Mouse (Mus musculus): ENCODE results near the gene Dscaml1. TPM values are rescaled to one million over a fixed set of nuclear protein-coding genes. Genes with fewer than 3 reads are reported as not detected.

Dscaml1 gene
- polyA plus RNA-seq, 1 experiment from 2014 or later = 2.3 TPM

GRCm38 (mm10) chr9:45694256-45694655 is 267.8 kb downstream of the Dscaml1 start:
- no peaks in the 10 kb centered on the region for H3K36me3 ChIP-seq
- no peak overlapping the region for H3K9ac ChIP-seq
- ATAC-seq (ENCODE audit: low FRiP score) = no peak
- no peak overlapping the region for H3K4me2 ChIP-seq (replicated peaks)
- peak overlapping the region; percentile 77 for H3K27ac ChIP-seq
- no peaks in the 10 kb centered on the region for H3K9me3 ChIP-seq (replicated peaks)
- WGBS = 34% methylated on average over 2 of the region's 2 CpGs
- H3K4me1 ChIP-seq = peaks cover 44% of the 10 kb centered on the region
- H3K27me3 ChIP-seq = no peaks in the 10 kb centered on the region
- H3K4me3 ChIP-seq = no peak overlapping the region

GRCm38 (mm10) chr9:45699171-45699570 is 272.7 kb downstream of the Dscaml1 start:
- Histone ChIP-seq H3K4me2 (replicated peaks) (no peak overlapping the region), H3K4me3 (no peak overlapping the region), H3K9ac (no peak overlapping the region), H3K9me3 (replicated peaks) (no peaks in the 10 kb centered on the region), H3K36me3 (no peaks in the 10 kb centered on the region), H3K27ac (0 out of 2 replicates have a peak overlapping the region, but pooled peaks have one; percentile 4), H3K4me1 (peaks cover 23% of the 10 kb centered on the region), H3K27me3 (no peaks in the 10 kb centered on the region)
- 81% methylated on average over 10 of the region's 10 CpGs for WGBS
- no peak for ATAC-seq (ENCODE audit: low FRiP score)

GRCm38 (mm10) chr9:45703236-45703635 is 276.8 kb downstream of the Dscaml1 start:
- Histone ChIP-seq H3K27me3 (no peaks in the 10 kb centered on the region), H3K9ac (no peak overlapping the region), H3K4me2 (replicated peaks) (no peak overlapping the region), H3K4me1 (peaks cover 6% of the 10 kb centered on the region; the same call in 1 of the 2 replicates), H3K9me3 (replicated peaks) (no peaks in the 10 kb centered on the region), H3K4me3 (no peak overlapping the region), H3K27ac (no peak overlapping the region), H3K36me3 (no peaks in the 10 kb centered on the region)
- ATAC-seq (ENCODE audit: low FRiP score) = no peak
- WGBS = 94% methylated on average over 3 of the region's 3 CpGs

GRCm38 (mm10) chr9:45704441-45704840 is 278.0 kb downstream of the Dscaml1 start:
- H3K27me3 ChIP-seq = no peaks in the 10 kb centered on the region; the same call in 1 of the 2 replicates
- no peaks in the 10 kb centered on the region for H3K9me3 ChIP-seq (replicated peaks)
- no peaks in the 10 kb centered on the region for H3K4me1 ChIP-seq
- no peak overlapping the region for H3K4me3 ChIP-seq
- WGBS = 81% methylated on average over 3 of the region's 3 CpGs
- ATAC-seq (ENCODE audit: low FRiP score) = no peak
- no peaks in the 10 kb centered on the region for H3K36me3 ChIP-seq
- H3K9ac ChIP-seq = no peak overlapping the region
- H3K27ac ChIP-seq = no peak overlapping the region
- H3K4me2 ChIP-seq (replicated peaks) = no peak overlapping the region

GRCm38 (mm10) chr9:45710300-45710699 is 283.9 kb downstream of the Dscaml1 start:
- 70% methylated on average over 11 of the region's 11 CpGs for WGBS
- Histone ChIP-seq H3K36me3 (no peaks in the 10 kb centered on the region), H3K4me3 (no peak overlapping the region), H3K27ac (no peak overlapping the region), H3K27me3 (no peaks in the 10 kb centered on the region; the same call in 1 of the 2 replicates), H3K9ac (no peak overlapping the region), H3K4me2 (replicated peaks) (no peak overlapping the region), H3K9me3 (replicated peaks) (no peaks in the 10 kb centered on the region), H3K4me1 (no peaks in the 10 kb centered on the region)
- no peak for ATAC-seq (ENCODE audit: low FRiP score)

GRCm38 (mm10) chr9:45715387-45715786 is 289.0 kb downstream of the Dscaml1 start:
- H3K9me3 ChIP-seq (replicated peaks) = no peaks in the 10 kb centered on the region
- no peak overlapping the region for H3K4me2 ChIP-seq (replicated peaks)
- no peak overlapping the region for H3K9ac ChIP-seq
- H3K4me3 ChIP-seq = no peak overlapping the region
- no peaks in the 10 kb centered on the region for H3K36me3 ChIP-seq
- H3K4me1 ChIP-seq = no peaks in the 10 kb centered on the region
- H3K27ac ChIP-seq = no peak overlapping the region
- WGBS = 67% methylated on average over 3 of the region's 3 CpGs
- no peaks in the 10 kb centered on the region for H3K27me3 ChIP-seq
- no peak for ATAC-seq (ENCODE audit: low FRiP score)

GRCm38 (mm10) chr9:45719997-45720396 is 293.6 kb downstream of the Dscaml1 start:
- Histone ChIP-seq H3K4me3 (no peak overlapping the region), H3K4me1 (no peaks in the 10 kb centered on the region), H3K4me2 (replicated peaks) (no peak overlapping the region), H3K27ac (no peak overlapping the region), H3K9me3 (replicated peaks) (no peaks in the 10 kb centered on the region), H3K27me3 (no peaks in the 10 kb centered on the region), H3K9ac (no peak overlapping the region), H3K36me3 (no peaks in the 10 kb centered on the region)
- 72% methylated on average over 7 of the region's 7 CpGs for WGBS
- no peak for ATAC-seq (ENCODE audit: low FRiP score)

GRCm38 (mm10) chr9:45731851-45732250 is 305.4 kb downstream of the Dscaml1 start:
- Histone ChIP-seq H3K36me3 (no peaks in the 10 kb centered on the region), H3K4me1 (no peaks in the 10 kb centered on the region), H3K9ac (no peak overlapping the region), H3K27me3 (no peaks in the 10 kb centered on the region), H3K27ac (no peak overlapping the region), H3K9me3 (replicated peaks) (no peaks in the 10 kb centered on the region), H3K4me2 (replicated peaks) (no peak overlapping the region), H3K4me3 (no peak overlapping the region)
- 84% methylated on average over 5 of the region's 5 CpGs for WGBS
- ATAC-seq (ENCODE audit: low FRiP score) = no peak

GRCm38 (mm10) chr9:45733246-45733645 is 306.8 kb downstream of the Dscaml1 start:
- no peaks in the 10 kb centered on the region for H3K36me3 ChIP-seq
- H3K9ac ChIP-seq = no peak overlapping the region
- no peak for ATAC-seq (ENCODE audit: low FRiP score)
- H3K4me3 ChIP-seq = no peak overlapping the region
- H3K9me3 ChIP-seq (replicated peaks) = no peaks in the 10 kb centered on the region
- no peaks in the 10 kb centered on the region for H3K4me1 ChIP-seq
- no peaks in the 10 kb centered on the region for H3K27me3 ChIP-seq
- H3K27ac ChIP-seq = no peak overlapping the region
- H3K4me2 ChIP-seq (replicated peaks) = no peak overlapping the region
- WGBS = 85% methylated on average over 6 of the region's 6 CpGs

- peak overlapping the region; percentile 14; the same call in 1 of the 2 replicates for H3K27ac ChIP-seq
- peak; percentile 48; the same call in 1 of the 2 replicates for ATAC-seq (ENCODE audit: low FRiP score)
- no peaks in the 10 kb centered on the region for H3K36me3 ChIP-seq
- peaks cover 5% of the 10 kb centered on the region; the same call in 1 of the 2 replicates for H3K27me3 ChIP-seq
- WGBS = 67% methylated on average over 12 of the region's 12 CpGs
- H3K4me3 ChIP-seq = no peak overlapping the region
- H3K9ac ChIP-seq = no peak overlapping the region
- no peaks in the 10 kb centered on the region for H3K9me3 ChIP-seq (replicated peaks)
- H3K4me2 ChIP-seq (replicated peaks) = no peak overlapping the region
- peaks cover 16% of the 10 kb centered on the region for H3K4me1 ChIP-seq
These were observed 312.7 kb downstream of the Dscaml1 start for GRCm38 (mm10) chr9:45739001-45739701.

- no peak overlapping the region for H3K9ac ChIP-seq
- no peaks in the 10 kb centered on the region for H3K36me3 ChIP-seq
- H3K27ac ChIP-seq = peak overlapping the region; percentile 31; the same call in 1 of the 2 replicates
- peaks cover 7% of the 10 kb centered on the region; the same call in 1 of the 2 replicates for H3K27me3 ChIP-seq
- H3K4me3 ChIP-seq = no peak overlapping the region
- no peak overlapping the region for H3K4me2 ChIP-seq (replicated peaks)
- WGBS = 76% methylated on average over 17 of the region's 17 CpGs
- peaks cover 16% of the 10 kb centered on the region for H3K4me1 ChIP-seq
- no peaks in the 10 kb centered on the region for H3K9me3 ChIP-seq (replicated peaks)
- no peak for ATAC-seq (ENCODE audit: low FRiP score)
These were observed 313.5 kb downstream of the Dscaml1 start for GRCm38 (mm10) chr9:45739702-45740583.

- Histone ChIP-seq H3K27me3 (peaks cover 7% of the 10 kb centered on the region; the same call in 1 of the 2 replicates), H3K9me3 (replicated peaks) (no peaks in the 10 kb centered on the region), H3K9ac (no peak overlapping the region), H3K27ac (no peak overlapping the region), H3K4me2 (replicated peaks) (no peak overlapping the region), H3K36me3 (no peaks in the 10 kb centered on the region), H3K4me1 (peaks cover 16% of the 10 kb centered on the region), H3K4me3 (no peak overlapping the region)
- ATAC-seq (ENCODE audit: low FRiP score) = no peak
- WGBS = 65% methylated on average over 2 of the region's 2 CpGs
These were observed 314.2 kb downstream of the Dscaml1 start for GRCm38 (mm10) chr9:45740584-45740980.

Measured in hindbrain, embryonic 12.5 days (tissue).